Mouse (Mus musculus): ENCODE results near the gene Sh3pxd2a.

DNA sequence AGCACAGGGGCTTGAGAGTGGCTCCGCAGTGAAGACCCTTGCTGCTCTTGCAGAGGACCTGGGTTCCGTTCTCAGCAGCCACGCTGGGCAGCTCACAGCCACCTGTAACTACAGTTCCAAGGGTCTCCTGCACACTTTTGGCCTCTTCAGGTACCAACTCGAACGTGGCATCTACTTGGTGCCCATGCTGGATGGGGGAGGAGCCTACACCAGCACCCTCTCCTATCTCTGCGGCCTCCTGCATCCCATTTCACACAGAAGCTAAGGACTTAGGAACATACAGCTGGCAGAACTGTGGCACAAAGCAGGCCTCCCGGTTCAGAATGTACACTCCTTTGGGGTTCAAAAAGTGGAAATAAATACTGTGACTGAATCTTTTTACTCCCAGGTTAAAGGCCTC is 127.0 kb downstream of the Sh3pxd2a start:
- TF ChIP-seq CTCF (IDR thresholded peaks at IDR 0.05; ENCODE audit: low read depth, low read length) = no peak
- no peak for TF ChIP-seq POLR2A (IDR thresholded peaks at IDR 0.05; ENCODE audit: insufficient read depth, low read length)
